In genomic region chr2:27772841-27773388, GRCm38 (mm10) we compare ENCODE assay signal across 15 mouse cellular contexts.
DNase-seq lines count a peak whose midpoint lies in the region; ATAC-seq and TF ChIP-seq lines count a peak whose summit lies in the region.
"Had no signal": no experiment of that assay in that cellular context is flagged by ENCODE, and none has a peak within 500 bp of the region (broad histone marks: within the 10 kb centered on the region; RNA-seq: fewer than 3 reads in every experiment).

No protein-coding gene starts in this region.

- no peak for TF ChIP-seq EP300 in stomach, postnatal 0 days (optimal IDR thresholded peaks at IDR 0.05)

- peaks cover 39% of the 10 kb centered on the region for H3K4me1 ChIP-seq in forebrain, embryonic 10.5 days
- H3K4me1 ChIP-seq in forebrain, embryonic 16.5 days (replicated peaks; ENCODE audit: control insufficient read depth, insufficient read depth, low read length) = no peaks in the 10 kb centered on the region
- peaks cover 31% of the 10 kb centered on the region for H3K4me1 ChIP-seq in lung, embryonic 16.5 days (replicated peaks; ENCODE audit: control insufficient read depth, insufficient read depth, low read length)
- H3K4me1 ChIP-seq in stomach, postnatal 0 days (replicated peaks; ENCODE audit: control insufficient read depth, insufficient read depth) = no peaks in the 10 kb centered on the region

- 0 out of 2 replicates have a peak overlapping the region, but pooled peaks have one; percentile 44 for H3K27ac ChIP-seq in forebrain, embryonic 10.5 days
- no peak overlapping the region for H3K27ac ChIP-seq in forebrain, embryonic 16.5 days (ENCODE audit: low read length)
- peak overlapping the region; percentile 93; the same call in 1 of the 2 replicates for H3K27ac ChIP-seq in lung, embryonic 16.5 days (ENCODE audit: low read length)
- peak overlapping the region; percentile 93; the same call in 1 of the 2 replicates for H3K27ac ChIP-seq in stomach, postnatal 0 days (replicated peaks)
- H3K27ac ChIP-seq: liver, embryonic 14.5 days had no signal

- H3K4me2 ChIP-seq in forebrain, embryonic 16.5 days (ENCODE audit: low read length) = no peak overlapping the region
- no peak overlapping the region for H3K4me2 ChIP-seq in lung, embryonic 16.5 days (ENCODE audit: low read depth, low read length)
- no peak overlapping the region for H3K4me2 ChIP-seq in stomach, postnatal 0 days (replicated peaks; ENCODE audit: low read depth)
- H3K4me2 ChIP-seq: hindbrain, embryonic 12.5 days had no signal

- no peak for DNase-seq in forebrain, embryonic 10.5 days (ENCODE audit: extremely low spot score, low spot score)
- DNase-seq in lung, postnatal 25 days (ENCODE audit: low spot score) = no peak
- peak; percentile 65 for DNase-seq in kidney, postnatal 10 days
- no peak for DNase-seq in stomach, postnatal 0 days (ENCODE audit: low spot score)
- no peak for DNase-seq in layer of hippocampus, adult 8-10 months (ENCODE audit: low spot score in 2 of 2)
- no peak for DNase-seq in spleen, postnatal 36 days (ENCODE audit: low spot score in 2 of 2)
- DNase-seq: adrenal gland, adult 8-10 months; cerebellum, adult 9-11 months; gastrocnemius, postnatal 10 days; midbrain, embryonic 14.5 days; thymus, postnatal 25 days had no signal

- TF ChIP-seq CTCF in stomach, postnatal 0 days (IDR thresholded peaks at IDR 0.05; ENCODE audit: low read depth) = no peak

- no peaks in the 10 kb centered on the region for H3K27me3 ChIP-seq in forebrain, embryonic 10.5 days (ENCODE audit: poor library complexity, severe bottlenecking)
- no peaks in the 10 kb centered on the region for H3K27me3 ChIP-seq in forebrain, embryonic 16.5 days (replicated peaks; ENCODE audit: control insufficient read depth, insufficient read depth, low read length)
- no peaks in the 10 kb centered on the region for H3K27me3 ChIP-seq in lung, embryonic 16.5 days (ENCODE audit: control insufficient read depth, insufficient read depth, low read depth, low read length)
- no peaks in the 10 kb centered on the region for H3K27me3 ChIP-seq in stomach, postnatal 0 days (ENCODE audit: control insufficient read depth, insufficient read depth, low read length)
- H3K27me3 ChIP-seq: hindbrain, embryonic 12.5 days had no signal

- H3K9me3 ChIP-seq in forebrain, embryonic 10.5 days = no peaks in the 10 kb centered on the region
- H3K9me3 ChIP-seq in forebrain, embryonic 16.5 days (ENCODE audit: control insufficient read depth, low read length) = no peaks in the 10 kb centered on the region
- H3K9me3 ChIP-seq in lung, embryonic 16.5 days (ENCODE audit: control insufficient read depth, low read length) = no peaks in the 10 kb centered on the region
- H3K9me3 ChIP-seq in stomach, postnatal 0 days (ENCODE audit: control insufficient read depth, low read length) = no peaks in the 10 kb centered on the region
- H3K9me3 ChIP-seq: hindbrain, embryonic 12.5 days had no signal

- WGBS in forebrain, embryonic 10.5 days = 75% methylated on average over 7 of the region's 7 CpGs
- WGBS in forebrain, embryonic 16.5 days = 91% methylated on average over 7 of the region's 7 CpGs
- WGBS in lung, embryonic 16.5 days = 58% methylated on average over 7 of the region's 7 CpGs
- WGBS in stomach, postnatal 0 days = 60% methylated on average over 7 of the region's 7 CpGs

- H3K36me3 ChIP-seq in forebrain, embryonic 10.5 days (replicated peaks) = no peaks in the 10 kb centered on the region
- H3K36me3 ChIP-seq in forebrain, embryonic 16.5 days (ENCODE audit: control insufficient read depth, insufficient read depth) = no peaks in the 10 kb centered on the region
- H3K36me3 ChIP-seq in lung, embryonic 16.5 days (ENCODE audit: control insufficient read depth, insufficient read depth, low read length) = no peaks in the 10 kb centered on the region
- no peaks in the 10 kb centered on the region for H3K36me3 ChIP-seq in stomach, postnatal 0 days (ENCODE audit: control insufficient read depth, insufficient read depth, low read length)
- H3K36me3 ChIP-seq: hindbrain, embryonic 12.5 days had no signal

- H3K9ac ChIP-seq in forebrain, embryonic 16.5 days (replicated peaks; ENCODE audit: low read depth, low read length) = no peak overlapping the region
- H3K9ac ChIP-seq in lung, embryonic 16.5 days (ENCODE audit: low read length) = no peak overlapping the region
- no peak overlapping the region for H3K9ac ChIP-seq in stomach, postnatal 0 days (ENCODE audit: low read length)
- H3K9ac ChIP-seq: hindbrain, embryonic 12.5 days; liver, embryonic 14.5 days had no signal

- H3K4me3 ChIP-seq in forebrain, embryonic 10.5 days = no peak overlapping the region
- no peak overlapping the region for H3K4me3 ChIP-seq in forebrain, embryonic 16.5 days (replicated peaks; ENCODE audit: low read length)
- no peak overlapping the region for H3K4me3 ChIP-seq in lung, embryonic 16.5 days (ENCODE audit: low read length)
- H3K4me3 ChIP-seq in stomach, postnatal 0 days (ENCODE audit: low read depth, low read length) = no peak overlapping the region
- H3K4me3 ChIP-seq: hindbrain, embryonic 12.5 days had no signal

- no peak for ATAC-seq in forebrain, embryonic 16.5 days
- ATAC-seq in lung, embryonic 16.5 days (ENCODE audit: low read depth) = no peak
- no peak for ATAC-seq in stomach, postnatal 0 days (ENCODE audit: low FRiP score, low TSS enrichment)
